Mouse (Mus musculus) G1E (cell line): ENCODE measurements around the gene Dpyd. TPM values are rescaled to one million over a fixed set of nuclear protein-coding genes. Genes with fewer than 3 reads are reported as not detected.

Experiments
- ATAC-seq: 2 replicates; pipeline ENCODE4 v1.8.0; 2016; ENCODE audit warnings: mild to moderate bottlenecking; ENCODE audit not compliant: insufficient number of reproducible peaks, poor library complexity, low FRiP score, severe bottlenecking; ENCODE audit errors: extremely low read depth
- DNase-seq: peaks from one replicate; pipeline ENCODE4 v3.0.0; 2012; ENCODE audit warnings: low spot score
- H3K27me3 ChIP-seq: 2 replicates; pipeline ENCODE4 v1.6.1; 2012; ENCODE audit warnings: mild to moderate bottlenecking, low read length, inconsistent platforms; ENCODE audit not compliant: insufficient read depth
- H3K36me3 ChIP-seq: replicated peaks from 2 replicates; pipeline ENCODE3; 2012; ENCODE audit warnings: mild to moderate bottlenecking, inconsistent platforms
- H3K4me1 ChIP-seq: 2 replicates; pipeline ENCODE4 v1.6.1; 2012; ENCODE audit warnings: low read depth, low read length, inconsistent platforms, mixed read lengths; ENCODE audit not compliant: insufficient read depth
- H3K4me3 ChIP-seq: 2 replicates; pipeline ENCODE4 v1.5.1; 2012; ENCODE audit warnings: low read depth, mild to moderate bottlenecking, inconsistent platforms, low read length, moderate library complexity, mixed read lengths
- H3K9me3 ChIP-seq: replicated peaks from 2 replicates; pipeline ENCODE4 v1.6.1; 2012; ENCODE audit warnings: inconsistent platforms
- CTCF ChIP-seq: IDR thresholded peaks from 2 replicates; pipeline ENCODE4 v1.5.1; 2012; ENCODE audit warnings: low read depth, low read length, inconsistent platforms, mixed read lengths
- GATA1 ChIP-seq: IDR thresholded peaks from 2 replicates; pipeline ENCODE4 v1.6.1; 2012; ENCODE audit warnings: borderline replicate concordance, low read length, inconsistent platforms, mixed read lengths
- GATA2 ChIP-seq: IDR thresholded peaks from 2 replicates; pipeline ENCODE4 v1.6.1; 2012; ENCODE audit warnings: low read depth, low read length, inconsistent platforms, borderline replicate concordance
- POLR2AphosphoS5 ChIP-seq: IDR thresholded peaks from 2 replicates; pipeline ENCODE4 v1.6.1; 2012; ENCODE audit warnings: low read depth, low read length, inconsistent platforms; ENCODE audit not compliant: insufficient replicate concordance
- TAL1 ChIP-seq: conservative IDR thresholded peaks from 2 replicates; pipeline ENCODE4 v1.6.1; 2012; ENCODE audit warnings: low read depth, low read length, inconsistent platforms, mixed read lengths
- polyA plus RNA-seq: library from polyadenylated mRNA; stranded (reverse); fragments of >175 nt; gene quantifications from 2 replicates; pipeline ENCODE4 v1.2.3, GENCODE M21; 2012
- total RNA-seq, 2 experiments: library from RNA; stranded (forward) in 1 of 2; stranded (reverse) in 1 of 2; fragments of 200-1000 nt in 1 of 2; fragments of >200 nt in 1 of 2; fragmentation: Nextera tagmentation in 1 of 2; gene quantifications; 2 replicates each; pipeline ENCODE4 v1.2.3; 2014 to 2017

The Dpyd gene
- total and polyA plus RNA-seq, 3 experiments: 0.16 TPM; not detected in 2

DNA sequence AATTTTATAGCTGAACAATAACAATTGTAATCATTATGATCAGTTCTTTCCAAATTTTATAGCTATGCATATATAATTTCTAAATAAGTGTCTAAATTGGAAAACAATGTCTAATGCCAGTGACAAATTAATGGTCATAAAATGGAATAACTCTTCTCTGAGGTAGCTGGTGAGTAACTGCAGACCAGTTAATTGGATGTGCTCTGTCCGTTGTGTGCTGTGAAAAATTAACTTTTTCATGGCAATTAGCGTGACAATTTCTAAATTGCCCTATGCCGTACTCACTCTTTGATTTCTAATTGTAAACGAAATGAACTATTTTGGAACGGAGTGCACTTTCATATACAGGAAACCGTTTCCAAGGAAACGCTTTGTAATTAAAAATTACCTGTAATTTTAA, 869.8 kb downstream of the Dpyd start:
- Histone ChIP-seq H3K9me3 (peaks cover 19% of the 10 kb centered on the region), H3K4me3 (no peak overlapping the region), H3K27me3 (no peaks in the 10 kb centered on the region), H3K36me3 (no peaks in the 10 kb centered on the region), H3K4me1 (no peaks in the 10 kb centered on the region)
- TF ChIP-seq TAL1 (no peak), POLR2AphosphoS5 (no peak), GATA2 (no peak), GATA1 (no peak), CTCF (no peak)
- DNase-seq (no peak), ATAC-seq (no peak)

DNA sequence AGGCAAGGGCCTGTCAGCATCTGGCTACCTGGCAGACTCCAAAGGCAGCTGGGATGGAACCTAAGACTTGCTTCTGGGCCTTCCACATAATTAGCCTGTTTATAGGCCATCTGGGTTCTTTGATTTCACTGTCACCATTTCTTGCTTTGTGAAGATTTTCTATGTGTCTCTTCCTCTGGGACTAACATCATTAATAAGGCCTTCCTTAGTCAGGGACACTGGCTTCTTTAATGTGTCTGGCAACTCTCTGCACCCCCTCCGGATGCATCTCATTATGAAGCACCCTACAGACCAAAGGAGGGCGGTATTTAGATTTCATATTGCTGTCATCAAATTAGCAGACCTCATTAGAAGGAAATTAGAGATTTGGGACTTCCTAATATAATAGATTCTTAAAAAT, 885.6 kb downstream of the Dpyd start:
- ATAC-seq: no peak
- Histone ChIP-seq H3K9me3 (peaks cover 7% of the 10 kb centered on the region), H3K4me3 (no peak overlapping the region), H3K27me3 (no peaks in the 10 kb centered on the region), H3K36me3 (no peaks in the 10 kb centered on the region), H3K4me1 (no peaks in the 10 kb centered on the region)
- no peak for DNase-seq
- TF ChIP-seq TAL1 (no peak), POLR2AphosphoS5 (no peak), GATA1 (no peak), CTCF (no peak), GATA2 (no peak)

DNA sequence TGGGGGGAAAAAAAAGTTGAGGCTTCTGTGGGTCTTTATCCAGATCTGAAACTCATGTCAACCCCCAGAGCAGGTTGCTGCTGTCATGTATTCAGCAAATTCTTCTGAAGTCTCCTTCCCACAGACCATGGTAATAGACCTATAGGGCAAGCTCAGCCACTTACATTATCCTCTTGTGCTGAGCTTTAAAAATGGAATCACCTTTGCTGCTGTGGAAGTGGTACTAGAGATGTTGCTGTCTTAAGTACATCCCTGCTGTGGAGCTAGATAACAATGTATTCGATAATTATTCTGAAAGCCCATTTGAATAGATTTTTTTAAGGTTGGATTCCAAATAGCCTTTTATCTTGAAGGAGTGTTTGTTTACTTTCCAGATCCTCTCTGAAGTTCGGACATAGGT, 902.1 kb downstream of the Dpyd start:
- H3K36me3 ChIP-seq: no peaks in the 10 kb centered on the region
- TF ChIP-seq CTCF: no peak
- TF ChIP-seq GATA2: no peak
- no peak for TF ChIP-seq TAL1
- no peaks in the 10 kb centered on the region for H3K9me3 ChIP-seq
- ATAC-seq (no peak), DNase-seq (no peak)
- no peak overlapping the region for H3K4me3 ChIP-seq
- no peaks in the 10 kb centered on the region for H3K4me1 ChIP-seq
- H3K27me3 ChIP-seq: no peaks in the 10 kb centered on the region

DNA sequence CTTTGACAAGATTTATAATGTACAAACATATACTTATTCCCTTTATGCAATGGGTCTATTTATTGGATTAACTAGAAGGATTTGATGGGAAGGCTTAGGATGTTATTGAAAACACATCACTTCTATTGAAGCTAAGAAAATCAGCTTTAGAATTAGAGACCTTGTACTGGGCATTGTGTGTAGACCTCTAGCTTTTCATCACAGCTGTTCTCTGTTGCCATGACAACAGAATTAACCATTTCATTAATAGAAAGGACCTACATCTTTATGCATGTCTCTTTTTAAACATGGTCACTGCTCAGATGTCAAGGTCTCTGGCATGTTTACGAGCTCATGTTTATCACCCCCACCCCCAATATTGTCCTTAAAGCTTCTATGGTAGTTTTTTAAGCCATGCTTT, 902.5 kb downstream of the Dpyd start:
- Histone ChIP-seq H3K27me3 (no peaks in the 10 kb centered on the region), H3K4me1 (no peaks in the 10 kb centered on the region), H3K9me3 (no peaks in the 10 kb centered on the region), H3K36me3 (no peaks in the 10 kb centered on the region), H3K4me3 (no peak overlapping the region)
- no peak for TF ChIP-seq GATA2
- no peak for TF ChIP-seq TAL1
- no peak for TF ChIP-seq CTCF
- no peak for TF ChIP-seq GATA1
- TF ChIP-seq POLR2AphosphoS5: no peak
- DNase-seq: no peak
- no peak for ATAC-seq

DNA sequence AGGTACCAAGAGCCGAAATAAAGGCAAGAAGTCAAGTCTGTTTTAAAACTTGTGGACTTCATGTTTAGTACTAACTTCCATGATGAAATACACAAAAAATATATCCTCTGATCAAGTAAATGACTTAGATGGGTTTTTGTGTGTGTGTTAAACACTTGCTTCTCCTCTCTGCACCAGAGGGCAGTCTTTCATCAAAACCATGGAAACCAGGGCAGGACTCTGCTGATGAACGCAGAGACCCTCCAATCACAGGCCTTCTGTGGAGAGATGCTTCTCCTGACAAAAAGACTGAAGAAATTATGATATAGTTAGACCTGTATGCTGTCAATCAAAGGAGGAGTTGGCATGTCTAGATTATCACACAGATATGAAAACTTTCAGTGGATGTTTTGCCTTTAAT, 905.8 kb downstream of the Dpyd start:
- DNase-seq: no peak
- Histone ChIP-seq H3K4me3 (no peak overlapping the region), H3K9me3 (no peaks in the 10 kb centered on the region), H3K36me3 (no peaks in the 10 kb centered on the region), H3K27me3 (no peaks in the 10 kb centered on the region), H3K4me1 (no peaks in the 10 kb centered on the region)
- no peak for ATAC-seq
- TF ChIP-seq GATA2: no peak
- TF ChIP-seq POLR2AphosphoS5: no peak
- no peak for TF ChIP-seq GATA1
- TF ChIP-seq TAL1: no peak
- no peak for TF ChIP-seq CTCF
